Mouse (Mus musculus) liver (tissue): ENCODE results near the gene Dnajc1.

Source experiments
- DNase-seq: peaks from one replicate; pipeline ENCODE4 v3.0.0-alpha.2; 2020; ENCODE audit warnings: mixed read lengths

The Dnajc1 gene

DNA sequence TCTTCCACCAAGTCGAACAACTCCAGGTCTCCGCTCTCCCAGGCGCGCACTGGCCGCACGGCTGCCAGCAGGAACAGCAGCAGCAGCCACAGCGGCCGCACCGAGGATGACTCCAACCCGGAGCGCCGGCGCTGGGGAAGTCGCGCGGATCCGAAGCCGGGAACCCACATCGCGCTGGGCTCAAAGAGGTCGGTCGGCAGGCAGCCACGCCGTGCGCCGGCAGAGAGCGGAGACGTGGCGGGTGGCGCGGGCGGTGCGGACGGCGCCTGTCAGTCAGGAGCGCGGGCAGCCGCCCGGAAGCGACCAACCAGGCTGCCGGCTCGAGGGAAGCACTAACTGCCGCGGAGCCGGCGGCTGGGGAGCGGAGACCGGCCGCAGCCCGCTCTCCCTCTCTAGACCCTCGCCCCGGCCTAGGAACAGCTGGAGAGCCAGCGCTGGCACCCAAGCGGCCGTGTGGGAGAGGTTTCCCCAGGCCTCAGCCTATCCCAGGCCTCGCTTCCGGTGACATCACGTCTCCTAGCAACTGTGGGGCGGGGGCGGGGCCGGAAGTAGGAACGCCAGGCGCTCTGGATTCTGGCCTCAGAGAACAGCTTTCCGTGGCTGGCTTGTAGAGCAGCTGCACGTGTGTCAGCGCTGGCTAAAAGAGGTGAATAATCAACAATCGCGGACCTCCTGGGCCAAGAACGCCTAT, at the start of gene Dnajc1:
Gene Dnajc1, minus strand, starts transcription at position 500 of the 691 bp plus-strand sequence.
- DNase-seq = peak; percentile 95

- DNase-seq = no peak
These were observed 49.2 kb upstream of the Dnajc1 start for GRCm38 (mm10) chr2:18441871-18442270.

DNA sequence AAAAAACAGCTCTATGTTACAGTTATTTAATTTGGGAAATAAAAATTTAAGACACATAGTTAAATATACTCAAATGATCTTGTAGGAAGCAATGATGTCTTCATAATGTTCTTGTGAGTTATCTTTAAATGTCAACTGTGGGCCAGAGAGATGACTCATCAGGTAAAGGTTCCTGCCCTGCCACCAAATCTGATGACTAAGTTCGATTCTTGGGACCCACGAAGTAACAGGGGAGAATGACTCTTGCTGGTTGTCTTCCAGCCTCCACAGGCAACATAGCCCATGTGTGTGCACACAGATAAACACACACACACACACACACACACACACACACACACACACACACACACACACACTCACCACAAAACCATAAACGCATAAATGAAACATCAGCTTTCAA, 22.6 kb upstream of the Dnajc1 start:
- no peak for DNase-seq

DNA sequence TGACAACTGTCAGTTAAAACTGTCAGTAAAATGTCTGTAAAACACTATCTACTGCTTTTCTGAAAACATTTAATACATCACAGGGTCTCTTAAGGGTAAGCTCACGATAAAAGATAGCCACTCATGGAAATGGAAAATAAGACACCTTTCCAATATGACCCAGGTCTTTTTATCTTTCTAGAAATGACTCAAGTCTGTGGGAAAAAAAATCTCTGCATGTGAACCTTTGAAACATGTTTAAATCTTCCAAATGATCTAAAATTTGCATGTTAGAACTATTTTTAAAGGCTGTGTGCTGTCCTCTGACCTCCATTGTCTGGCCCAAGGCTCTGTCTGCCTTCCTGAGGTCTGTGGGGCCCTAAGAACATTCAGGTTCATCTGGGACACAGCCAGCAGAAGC, 11.0 kb upstream of the Dnajc1 start:
- no peak for DNase-seq

- DNase-seq = no peak
These were observed 9.1 kb upstream of the Dnajc1 start for GRCm38 (mm10) chr2:18401771-18402170.

DNA sequence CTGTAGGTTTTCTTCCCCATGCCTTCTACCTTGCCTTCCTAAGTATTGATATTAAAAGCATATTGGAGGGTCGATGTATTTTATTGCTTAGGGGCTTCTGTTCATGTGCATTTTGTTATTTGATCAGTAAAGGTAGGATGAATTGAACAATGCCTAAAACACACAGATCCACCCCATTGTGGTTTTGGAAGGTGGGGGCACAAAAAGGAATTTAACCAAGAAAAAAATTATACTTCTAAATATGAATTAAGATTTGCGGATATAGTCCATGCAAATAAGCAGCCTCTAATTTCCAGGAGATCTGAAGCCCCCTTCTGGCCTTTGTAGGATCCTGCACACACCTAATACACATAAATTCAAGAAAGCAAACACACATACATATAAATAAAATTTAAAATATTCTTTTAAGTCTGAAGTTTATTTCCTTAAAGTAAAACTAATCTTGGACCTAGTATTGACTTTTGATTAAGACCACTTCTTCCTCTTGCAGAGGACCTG, 441 bp upstream of the Dnajc1 start:
- no peak for DNase-seq

GRCm38 (mm10) chr2:18391861-18392260, 769 bp downstream of the Dnajc1 start:
- DNase-seq = no peak

- DNase-seq = no peak
These were observed 3.0 kb downstream of the Dnajc1 start for GRCm38 (mm10) chr2:18389631-18390030.

DNA sequence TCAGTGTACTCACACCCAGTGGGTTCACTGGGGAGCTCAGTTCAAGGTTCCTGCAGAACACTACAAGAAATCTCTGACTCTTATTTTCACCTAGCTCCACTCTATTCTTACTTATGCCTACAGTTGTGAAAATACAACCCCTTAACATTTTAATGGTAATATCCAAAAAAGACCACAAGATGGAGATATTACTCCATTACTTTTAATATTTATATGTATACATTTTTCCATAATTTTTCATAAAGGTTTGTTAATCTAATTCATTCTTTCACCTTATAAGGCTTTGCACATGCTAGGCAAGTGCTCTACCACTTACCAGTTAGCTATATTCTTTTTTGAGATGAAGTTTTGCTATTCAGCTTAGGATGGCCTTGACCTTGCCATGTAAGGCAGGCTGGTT, 11.0 kb downstream of the Dnajc1 start:
- no peak for DNase-seq

DNA sequence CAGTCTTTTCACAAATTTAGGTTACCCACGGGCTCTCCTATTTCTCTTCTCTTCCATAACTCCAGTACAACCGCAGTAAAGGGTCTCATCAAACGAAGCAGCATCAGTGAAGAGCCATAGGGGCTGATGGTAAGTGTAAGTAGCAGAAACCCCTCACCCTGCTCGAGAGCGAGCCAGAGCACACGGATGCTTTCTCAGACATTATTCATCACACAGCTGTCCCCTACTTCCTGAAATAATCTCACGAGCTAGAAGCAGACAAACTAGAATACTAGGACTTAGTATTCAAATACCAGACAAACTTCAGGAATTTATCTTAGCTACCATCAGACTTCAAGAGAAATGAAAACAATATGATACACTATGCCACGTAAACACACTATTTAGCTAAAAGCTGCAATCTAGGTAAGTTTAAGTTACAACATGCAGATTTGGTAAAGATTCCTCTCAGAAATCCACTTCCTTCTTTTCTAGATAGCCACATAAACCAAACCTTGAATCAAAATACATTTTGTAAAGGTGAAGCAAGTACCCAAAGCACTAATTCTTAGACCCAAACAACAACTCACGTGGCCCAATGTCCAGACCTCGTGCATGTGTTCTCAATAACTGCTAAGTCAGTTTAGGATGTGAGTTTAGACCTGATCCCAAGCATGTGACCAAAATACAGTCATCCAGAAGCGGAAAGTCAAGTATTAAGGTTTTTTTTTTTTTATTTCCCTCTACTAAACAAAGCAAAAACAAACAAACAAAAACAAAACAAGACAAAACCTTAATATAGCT, 20.0 kb downstream of the Dnajc1 start:
- no peak for DNase-seq

- DNase-seq = no peak
These were observed 21.7 kb downstream of the Dnajc1 start for GRCm38 (mm10) chr2:18370794-18371498.

DNA sequence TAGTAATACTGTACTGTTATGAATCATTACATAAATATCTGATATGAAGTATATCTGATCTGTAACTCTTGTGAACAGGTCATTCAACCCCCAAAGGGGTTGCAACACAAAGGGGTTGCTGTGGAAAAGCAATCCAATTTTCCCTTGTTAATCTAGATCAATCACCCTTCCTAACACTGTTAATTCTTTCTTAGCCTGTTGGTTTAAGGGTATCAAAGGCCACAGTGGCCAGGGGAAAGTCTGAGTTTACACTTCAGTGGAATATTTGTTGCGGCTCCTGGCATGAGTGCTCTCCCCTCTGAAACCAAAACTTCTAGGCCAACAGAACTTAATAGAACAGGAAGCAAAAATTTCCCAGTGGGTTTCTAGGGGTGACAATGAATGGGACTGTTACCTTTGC, 28.2 kb downstream of the Dnajc1 start:
- no peak for DNase-seq

DNA sequence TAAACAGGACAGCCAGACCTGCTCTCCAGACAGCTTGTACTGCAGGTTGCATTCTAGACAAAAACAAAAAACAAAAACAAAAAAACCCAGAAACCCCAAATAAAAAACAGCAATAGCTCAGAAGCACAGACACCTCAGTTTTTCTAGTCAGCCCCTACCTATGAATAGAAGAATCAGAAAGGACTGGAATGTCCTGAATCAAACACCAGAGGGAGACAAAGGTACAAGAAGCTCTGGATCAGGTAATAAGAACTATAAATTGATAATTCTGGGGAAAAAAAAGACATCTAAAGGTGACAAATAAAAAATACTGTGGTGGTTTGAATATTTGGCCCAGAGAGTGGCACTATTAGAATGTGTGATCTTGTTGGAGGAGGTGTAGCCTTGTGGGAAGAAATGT, 37.3 kb downstream of the Dnajc1 start:
- DNase-seq = no peak

DNA sequence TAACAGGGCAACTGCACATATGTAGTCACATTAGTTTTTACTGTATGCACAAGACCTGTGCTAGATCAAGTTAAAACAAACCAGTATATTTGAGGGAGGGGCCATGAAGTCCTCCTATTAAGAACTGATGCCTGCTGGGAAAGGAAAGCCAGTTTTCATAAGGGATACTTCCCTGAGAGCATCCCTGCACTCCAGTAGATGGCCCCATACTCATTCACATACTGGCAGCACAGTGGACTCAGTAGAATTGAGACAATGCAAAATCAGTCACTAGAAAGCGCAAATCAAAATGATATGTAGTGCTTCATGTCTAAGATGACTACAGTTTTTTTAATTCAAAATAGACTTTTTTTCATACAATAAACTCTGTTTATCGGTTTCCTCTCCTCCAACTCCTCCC, 40.0 kb downstream of the Dnajc1 start:
- DNase-seq = no peak

- DNase-seq = no peak
These were observed 49.2 kb downstream of the Dnajc1 start for GRCm38 (mm10) chr2:18343464-18343863.

DNA sequence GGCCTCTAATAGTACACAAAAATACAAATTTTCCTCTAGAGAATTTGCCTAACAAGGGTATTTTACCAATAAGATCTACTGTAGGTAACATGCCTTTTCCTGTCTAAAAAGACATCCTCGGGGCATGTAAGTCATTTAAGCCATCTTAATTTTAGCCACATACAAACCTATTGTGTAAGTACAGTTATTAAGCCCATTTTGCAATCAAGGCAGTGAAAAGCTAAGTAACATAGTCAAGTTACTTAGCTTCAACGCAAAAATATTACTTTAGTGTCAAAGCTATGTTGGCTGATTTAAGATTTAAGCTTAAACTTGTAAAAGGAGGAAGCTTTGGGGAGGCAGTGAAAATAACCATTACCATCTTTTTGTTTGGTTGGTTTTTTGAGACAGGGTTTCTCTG, 74.0 kb downstream of the Dnajc1 start:
- no peak for DNase-seq

DNA sequence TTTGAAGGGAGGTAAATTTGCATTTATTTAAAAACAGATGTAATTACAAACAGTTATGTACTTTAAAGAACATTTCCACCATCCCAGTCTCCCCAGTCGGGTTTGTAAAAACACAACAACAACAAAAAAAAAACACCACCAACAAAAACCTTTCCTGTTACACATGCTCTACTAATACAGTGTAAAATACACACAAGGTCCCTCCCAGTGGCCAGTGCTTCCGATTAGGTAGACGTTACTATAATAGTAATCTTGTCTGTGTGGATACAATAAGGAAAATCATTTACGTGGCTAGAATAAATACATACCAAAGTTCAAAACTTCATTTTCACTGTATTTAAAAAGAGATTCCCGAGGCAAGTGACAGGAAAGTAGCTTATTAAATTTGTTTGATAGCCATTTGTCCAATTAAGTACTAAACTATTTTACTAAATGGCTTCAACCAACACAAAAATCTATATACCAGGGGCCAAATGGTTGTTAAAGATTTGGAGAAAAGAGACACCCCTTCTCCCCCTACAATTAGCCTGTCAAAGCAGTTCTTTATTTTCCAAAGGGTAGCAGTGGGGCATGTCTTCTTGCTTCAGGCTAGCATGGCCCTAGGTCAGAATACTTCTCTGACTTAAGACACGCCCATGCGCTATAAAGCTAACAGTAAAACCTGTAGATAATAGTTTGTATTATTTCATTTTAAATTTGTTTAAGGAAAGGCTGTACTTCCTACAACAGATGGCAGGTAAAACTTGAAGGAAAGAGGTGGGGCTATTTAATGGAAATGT, 74.9 kb downstream of the Dnajc1 start:
- DNase-seq = no peak

DNA sequence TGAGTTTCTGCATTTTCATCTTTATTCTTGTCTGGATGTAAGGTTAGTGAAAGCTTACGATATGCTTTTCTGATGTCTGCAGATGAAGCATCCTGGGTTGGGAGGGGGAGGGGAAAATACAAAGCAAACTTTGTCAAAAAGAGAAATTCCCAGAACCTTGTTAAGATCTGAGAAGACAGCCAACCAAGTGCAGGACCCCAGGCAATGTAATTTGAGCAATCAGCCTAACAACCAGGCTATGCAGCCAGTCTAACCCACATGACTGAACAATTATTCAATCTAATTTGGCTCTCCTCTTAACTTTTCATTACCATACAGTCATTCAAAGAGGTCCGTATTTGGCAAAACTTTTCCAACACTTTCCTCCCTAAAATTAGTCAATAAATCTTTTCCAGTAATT, 75.7 kb downstream of the Dnajc1 start:
- no peak for DNase-seq

- DNase-seq = no peak
These were observed 82.1 kb downstream of the Dnajc1 start for GRCm38 (mm10) chr2:18310261-18311104.

GRCm38 (mm10) chr2:18307440-18308305, 85.0 kb downstream of the Dnajc1 start:
- DNase-seq = no peak

DNA sequence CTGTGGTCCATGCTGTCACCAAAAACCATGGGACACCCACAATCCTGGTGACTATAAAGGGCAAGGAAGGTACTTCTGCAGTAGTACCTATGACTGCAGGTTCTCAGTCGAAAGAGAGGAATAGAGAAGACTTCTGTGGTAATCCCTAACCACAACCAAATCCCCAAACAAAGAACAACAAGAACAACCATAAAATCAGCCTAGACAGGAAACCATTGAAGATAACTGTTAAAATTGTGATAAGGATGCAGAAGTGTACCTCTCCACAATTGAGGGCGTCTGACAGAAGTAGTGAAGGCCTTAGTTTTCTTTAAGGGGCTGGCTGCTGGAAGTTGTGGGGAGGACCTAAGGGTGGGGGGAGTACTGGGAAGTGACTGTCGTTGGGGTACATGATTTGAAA, 91.7 kb downstream of the Dnajc1 start:
- no peak for DNase-seq
